Mouse (Mus musculus): ENCODE measurements around the gene Gm20388. TPM values are rescaled to one million over a fixed set of nuclear protein-coding genes. Genes with fewer than 3 reads are reported as not detected.

Gm20388 gene
- total and polyA plus RNA-seq, 2 experiments from 2014 or later: 51.3 TPM; not detected in 1

DNA sequence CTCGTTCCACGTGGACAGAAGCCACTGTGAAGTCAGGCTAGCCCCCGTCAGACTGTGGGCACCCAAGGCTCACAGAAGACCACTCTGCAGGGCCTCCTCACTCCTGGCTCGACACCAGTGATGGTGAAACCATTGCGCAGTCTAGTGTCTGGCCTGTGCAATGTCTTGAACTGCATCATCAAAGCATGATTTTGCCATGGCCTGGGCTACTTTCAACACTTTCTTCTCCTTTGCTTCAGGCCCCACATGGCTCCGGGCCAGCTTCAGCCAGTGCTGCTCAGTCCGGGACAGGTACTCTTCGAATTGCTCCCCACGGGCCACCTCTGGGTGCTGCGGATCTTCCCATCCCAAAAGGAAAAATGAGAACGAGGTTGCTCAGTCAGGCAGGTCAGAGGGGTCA is 1885.8 kb downstream of the Gm20388 start:
- DNase-seq (no peak), ATAC-seq (no peak)
- H3K27ac ChIP-seq (ENCODE audit: low read depth, low read length): no peak overlapping the region
- no peak overlapping the region for H3K9ac ChIP-seq
- H3K4me3 ChIP-seq (ENCODE audit: low read depth, low read length): no peak overlapping the region
- no peaks in the 10 kb centered on the region for H3K9me3 ChIP-seq (ENCODE audit: low read length)
- no peaks in the 10 kb centered on the region for H3K4me1 ChIP-seq (ENCODE audit: insufficient read depth)
- H3K4me2 ChIP-seq (ENCODE audit: low read depth): no peak overlapping the region
- 94% methylated on average over 11 of the region's 11 CpGs for WGBS
- no peak for TF ChIP-seq CTCF (IDR thresholded peaks at IDR 0.05; ENCODE audit: low read depth)
- H3K27me3 ChIP-seq (ENCODE audit: insufficient read depth, low read length): no peaks in the 10 kb centered on the region
- peaks cover 48% of the 10 kb centered on the region for H3K36me3 ChIP-seq (ENCODE audit: insufficient read depth)

DNA sequence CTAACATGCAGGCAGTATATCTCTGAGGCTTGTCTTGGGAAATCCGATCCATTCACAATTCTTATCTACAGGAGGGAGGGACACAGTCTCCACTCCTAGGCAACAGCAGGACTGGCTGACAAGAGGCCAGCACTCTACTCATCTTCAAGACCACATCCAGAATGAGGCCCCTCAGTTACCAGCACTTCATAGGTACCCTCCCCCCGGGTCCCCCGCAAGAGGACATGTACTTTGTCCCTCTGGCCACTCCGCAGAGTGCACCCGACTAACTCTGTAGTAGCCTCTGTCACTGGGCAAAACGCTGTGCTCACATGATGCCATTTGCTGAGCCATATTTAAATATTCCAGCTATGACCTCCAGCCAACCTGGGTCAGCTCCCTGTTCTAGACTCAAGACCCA is 1887.8 kb downstream of the Gm20388 start:
- H3K4me1 ChIP-seq (ENCODE audit: insufficient read depth): no peaks in the 10 kb centered on the region
- H3K9me3 ChIP-seq (ENCODE audit: low read length): no peaks in the 10 kb centered on the region
- H3K27me3 ChIP-seq (ENCODE audit: insufficient read depth, low read length): no peaks in the 10 kb centered on the region
- H3K4me2 ChIP-seq (ENCODE audit: low read depth): no peak overlapping the region
- DNase-seq (no peak), ATAC-seq (no peak)
- H3K27ac ChIP-seq (ENCODE audit: low read depth, low read length): no peak overlapping the region
- whole genome bisulfite sequencing: 95% methylated on average over 6 of the region's 6 CpGs
- TF ChIP-seq CTCF (IDR thresholded peaks at IDR 0.05; ENCODE audit: low read depth): no peak
- no peak overlapping the region for H3K9ac ChIP-seq
- peaks cover 51% of the 10 kb centered on the region for H3K36me3 ChIP-seq (ENCODE audit: insufficient read depth)
- no peak overlapping the region for H3K4me3 ChIP-seq (ENCODE audit: low read depth, low read length)

DNA sequence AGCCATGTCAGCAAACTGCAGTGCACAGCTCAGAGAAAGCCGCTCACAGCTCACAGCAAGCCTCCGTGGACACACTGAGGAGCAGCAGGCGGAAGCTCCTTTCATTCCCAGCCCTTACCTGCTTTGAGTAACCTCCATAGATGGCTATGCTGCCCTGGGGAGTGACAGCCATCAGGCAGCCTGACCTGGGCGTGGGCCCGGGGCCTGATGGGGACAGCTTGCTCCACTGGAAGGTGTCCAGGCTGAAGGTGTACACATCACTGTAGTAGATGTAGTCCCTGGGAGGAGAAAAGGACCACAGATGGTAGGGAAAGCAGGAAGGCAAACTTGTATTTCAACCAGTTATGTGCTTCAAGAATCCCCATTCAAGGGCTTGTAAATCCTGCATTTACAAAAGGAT is 1894.2 kb downstream of the Gm20388 start:
- WGBS: 96% methylated on average over 5 of the region's 5 CpGs
- H3K9me3 ChIP-seq (ENCODE audit: low read length): no peaks in the 10 kb centered on the region
- no peaks in the 10 kb centered on the region for H3K4me1 ChIP-seq (ENCODE audit: insufficient read depth)
- DNase-seq (no peak), ATAC-seq (no peak)
- no peak overlapping the region for H3K9ac ChIP-seq
- TF ChIP-seq CTCF (IDR thresholded peaks at IDR 0.05; ENCODE audit: low read depth): no peak
- no peak overlapping the region for H3K4me3 ChIP-seq (ENCODE audit: low read depth, low read length)
- no peaks in the 10 kb centered on the region for H3K27me3 ChIP-seq (ENCODE audit: insufficient read depth, low read length)
- H3K27ac ChIP-seq (ENCODE audit: low read depth, low read length): no peak overlapping the region
- H3K4me2 ChIP-seq (ENCODE audit: low read depth): no peak overlapping the region
- peaks cover 39% of the 10 kb centered on the region for H3K36me3 ChIP-seq (ENCODE audit: insufficient read depth)

DNA sequence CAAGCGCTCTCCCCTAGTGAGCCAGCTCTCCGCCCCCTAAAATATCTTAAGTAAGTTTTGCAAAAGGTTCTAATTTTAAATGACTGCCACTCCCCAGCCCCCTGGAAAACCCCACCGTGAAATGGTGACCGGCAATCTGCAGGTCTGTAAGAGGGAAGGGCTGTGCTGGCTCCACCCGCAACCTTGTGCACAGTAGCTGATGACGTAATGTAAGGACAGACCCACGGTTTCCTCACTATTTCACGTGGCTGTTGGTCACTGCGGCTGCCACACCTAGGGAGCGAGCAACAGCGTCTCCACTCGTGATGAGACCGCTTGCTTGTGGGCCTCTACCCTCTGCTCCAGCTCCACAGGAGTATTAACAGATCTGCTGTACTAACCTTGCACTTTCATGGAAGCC is 1895.5 kb downstream of the Gm20388 start:
- no peak for TF ChIP-seq CTCF (IDR thresholded peaks at IDR 0.05; ENCODE audit: low read depth)

DNA sequence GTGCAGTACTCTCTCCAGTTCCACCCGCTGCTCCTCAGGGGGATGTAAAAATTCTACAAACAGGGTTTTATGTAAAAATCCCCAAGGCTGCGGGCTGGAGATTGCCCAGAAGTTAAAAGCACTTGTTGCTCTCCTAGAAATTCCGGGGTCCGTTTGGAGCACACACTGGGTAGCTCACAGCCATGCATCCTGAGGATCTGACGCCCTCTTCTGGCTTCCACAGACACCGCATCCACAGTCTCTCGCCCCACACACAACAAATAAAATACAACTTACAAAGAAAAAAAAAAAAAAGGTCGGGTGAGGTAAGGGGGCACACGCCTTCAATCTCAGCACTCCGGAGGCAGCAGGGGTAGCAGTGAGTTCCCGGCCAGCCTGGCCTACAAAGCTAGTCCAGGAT is 1897.4 kb downstream of the Gm20388 start:
- Histone ChIP-seq H3K27me3 (ENCODE audit: insufficient read depth, low read length) (no peaks in the 10 kb centered on the region), H3K9ac (no peak overlapping the region)
- WGBS: 81% methylated on average over 11 of the region's 11 CpGs

More for the DNA sequence above, 1895.5 kb downstream of the Gm20388 start:
- ATAC-seq (no peak), DNase-seq (no peak)
- Histone ChIP-seq H3K36me3 (ENCODE audit: insufficient read depth) (peaks cover 41% of the 10 kb centered on the region), H3K4me2 (ENCODE audit: low read depth) (no peak overlapping the region), H3K27ac (ENCODE audit: low read depth, low read length) (no peak overlapping the region), H3K4me1 (ENCODE audit: insufficient read depth) (no peaks in the 10 kb centered on the region), H3K9me3 (ENCODE audit: low read length) (no peaks in the 10 kb centered on the region), H3K4me3 (ENCODE audit: low read depth, low read length) (no peak overlapping the region), H3K27me3 (ENCODE audit: insufficient read depth, low read length) (no peaks in the 10 kb centered on the region), H3K9ac (no peak overlapping the region)
- WGBS: 92% methylated on average over 13 of the region's 13 CpGs

DNA sequence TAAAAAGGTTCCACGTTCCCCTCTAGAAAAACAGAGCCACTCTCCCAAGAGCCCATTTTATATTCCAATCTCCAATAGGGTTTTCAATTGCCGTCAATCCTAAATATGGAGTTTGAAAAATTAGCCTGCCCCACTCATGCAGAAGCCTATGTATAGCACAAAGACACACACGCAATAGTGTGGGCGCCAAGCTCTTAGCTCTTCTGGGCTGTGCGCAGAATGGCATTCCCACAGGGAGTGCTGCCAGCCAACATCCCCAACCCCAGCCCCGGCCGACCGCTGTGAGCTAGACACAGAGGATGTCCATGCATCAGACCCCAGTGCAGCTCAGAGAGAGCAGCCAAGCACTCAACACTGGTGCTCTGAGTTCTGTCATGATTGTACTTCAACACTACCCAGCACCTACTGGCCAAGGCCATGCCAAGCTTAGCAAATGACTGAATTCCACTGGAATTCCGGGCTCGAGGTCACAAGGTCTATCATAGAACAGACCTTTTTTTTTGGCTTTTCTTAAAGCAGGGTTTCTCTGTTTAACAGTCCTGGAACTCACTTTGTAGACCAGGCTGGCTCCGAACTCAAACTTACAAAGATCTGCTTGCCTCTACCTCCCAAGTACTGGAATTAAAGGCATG is 1899.0 kb downstream of the Gm20388 start:
- no peak overlapping the region for H3K9ac ChIP-seq
- WGBS: 88% methylated on average over 11 of the region's 11 CpGs
- DNase-seq (no peak), ATAC-seq (no peak)
- no peak overlapping the region for H3K4me3 ChIP-seq (ENCODE audit: low read depth, low read length)
- H3K4me1 ChIP-seq (ENCODE audit: insufficient read depth): no peaks in the 10 kb centered on the region
- peaks cover 47% of the 10 kb centered on the region for H3K36me3 ChIP-seq (ENCODE audit: insufficient read depth)
- TF ChIP-seq CTCF (IDR thresholded peaks at IDR 0.05; ENCODE audit: low read depth): no peak
- H3K27ac ChIP-seq (ENCODE audit: low read depth, low read length): no peak overlapping the region
- H3K9me3 ChIP-seq (ENCODE audit: low read length): no peaks in the 10 kb centered on the region
- H3K27me3 ChIP-seq (ENCODE audit: insufficient read depth, low read length): no peaks in the 10 kb centered on the region
- no peak overlapping the region for H3K4me2 ChIP-seq (ENCODE audit: low read depth)

More for the DNA sequence above, 1897.4 kb downstream of the Gm20388 start:
- ATAC-seq (no peak), DNase-seq (no peak)
- H3K36me3 ChIP-seq (ENCODE audit: insufficient read depth): peaks cover 47% of the 10 kb centered on the region
- H3K4me1 ChIP-seq (ENCODE audit: insufficient read depth): no peaks in the 10 kb centered on the region
- TF ChIP-seq CTCF (IDR thresholded peaks at IDR 0.05; ENCODE audit: low read depth): 0 out of 2 replicates have a peak, but pooled peaks have one; percentile 12
- no peak overlapping the region for H3K27ac ChIP-seq (ENCODE audit: low read depth, low read length)
- H3K4me2 ChIP-seq (ENCODE audit: low read depth): no peak overlapping the region
- H3K4me3 ChIP-seq (ENCODE audit: low read depth, low read length): no peak overlapping the region
- H3K9me3 ChIP-seq (ENCODE audit: low read length): no peaks in the 10 kb centered on the region

DNA sequence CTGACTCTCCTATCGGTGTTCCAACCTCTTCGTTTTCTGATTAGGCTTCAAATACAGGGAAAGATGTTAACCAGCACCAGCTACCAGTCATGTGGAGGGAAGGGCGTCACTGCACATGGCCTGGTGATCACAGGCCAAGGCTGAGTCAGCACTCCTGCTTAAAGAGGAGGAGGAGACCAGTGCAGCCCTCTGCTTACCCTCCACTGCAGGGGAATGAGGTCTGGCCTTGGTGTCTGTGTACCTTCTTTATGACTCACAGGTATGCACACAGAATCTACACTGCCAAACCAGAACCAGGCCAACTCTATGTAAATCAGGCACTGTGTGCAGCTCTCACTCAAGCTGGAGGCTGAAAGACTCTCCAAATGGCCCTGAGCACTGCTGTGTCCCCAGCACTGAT is 1900.9 kb downstream of the Gm20388 start:
- no peak for ATAC-seq
- 94% methylated on average over 3 of the region's 3 CpGs for WGBS
- no peak overlapping the region for H3K27ac ChIP-seq (ENCODE audit: low read depth, low read length)
- no peak overlapping the region for H3K4me3 ChIP-seq (ENCODE audit: low read depth, low read length)
- TF ChIP-seq CTCF (IDR thresholded peaks at IDR 0.05; ENCODE audit: low read depth): no peak
- no peak overlapping the region for H3K9ac ChIP-seq
- peaks cover 31% of the 10 kb centered on the region for H3K36me3 ChIP-seq (ENCODE audit: insufficient read depth)
- H3K27me3 ChIP-seq (ENCODE audit: insufficient read depth, low read length): no peaks in the 10 kb centered on the region
- no peak for DNase-seq
- H3K4me2 ChIP-seq (ENCODE audit: low read depth): no peak overlapping the region
- no peaks in the 10 kb centered on the region for H3K9me3 ChIP-seq (ENCODE audit: low read length)
- H3K4me1 ChIP-seq (ENCODE audit: insufficient read depth): no peaks in the 10 kb centered on the region

Data from forebrain, postnatal 0 days (tissue).